Mouse (Mus musculus): ENCODE results near the gene Mrps18b.

- TF ChIP-seq CTCF (IDR thresholded peaks at IDR 0.05; ENCODE audit: extremely low read depth, insufficient read depth, low read length) = peak; percentile 36; the same call in 1 of the 2 replicates
- peak; percentile 98 for TF ChIP-seq POLR2A (IDR thresholded peaks at IDR 0.05; ENCODE audit: extremely low read depth, insufficient read depth, low read length)
Measured at GRCm38 (mm10) chr17:35916297-35917142, at the start of gene Mrps18b, which contains the start of gene Ppp1r10.
